Mouse (Mus musculus): ENCODE results near the gene Ptprm. TPM values are rescaled to one million over a fixed set of nuclear protein-coding genes. Genes with fewer than 3 reads are reported as not detected.

Ptprm gene
- polyA plus RNA-seq, 1 experiment from 2014 or later, result 16.5 TPM

- ATAC-seq (ENCODE audit: low FRiP score), result no peak
- H3K4me3 ChIP-seq, result no peak overlapping the region
- H3K4me1 ChIP-seq, result no peaks in the 10 kb centered on the region; the same call in 1 of the 2 replicates
- no peaks in the 10 kb centered on the region for H3K27me3 ChIP-seq
- no peaks in the 10 kb centered on the region for H3K36me3 ChIP-seq
- H3K4me2 ChIP-seq (replicated peaks), result no peak overlapping the region
- H3K9me3 ChIP-seq (replicated peaks), result no peaks in the 10 kb centered on the region
- H3K27ac ChIP-seq, result no peak overlapping the region
- 27% methylated on average over 1 of the region's 1 CpGs for WGBS
- no peak overlapping the region for H3K9ac ChIP-seq
Measured at GRCm38 (mm10) chr17:67140502-67140901, 213.8 kb downstream of the Ptprm start.

- Histone ChIP-seq H3K27ac (no peak overlapping the region), H3K9me3 (replicated peaks) (no peaks in the 10 kb centered on the region), H3K4me3 (no peak overlapping the region), H3K36me3 (no peaks in the 10 kb centered on the region), H3K4me2 (replicated peaks) (no peak overlapping the region), H3K27me3 (no peaks in the 10 kb centered on the region), H3K4me1 (no peaks in the 10 kb centered on the region; the same call in 1 of the 2 replicates), H3K9ac (no peak overlapping the region)
- no peak for ATAC-seq (ENCODE audit: low FRiP score)
- WGBS, result 76% methylated on average over 12 of the region's 12 CpGs
Measured at GRCm38 (mm10) chr17:67138981-67139380, 215.3 kb downstream of the Ptprm start.

GRCm38 (mm10) chr17:67136876-67137275 lies 217.4 kb downstream of the Ptprm start:
- no peaks in the 10 kb centered on the region for H3K9me3 ChIP-seq (replicated peaks)
- H3K4me2 ChIP-seq (replicated peaks), result no peak overlapping the region
- no peak overlapping the region for H3K9ac ChIP-seq
- H3K27ac ChIP-seq, result no peak overlapping the region
- H3K36me3 ChIP-seq, result no peaks in the 10 kb centered on the region
- H3K4me1 ChIP-seq, result peaks cover 8% of the 10 kb centered on the region
- H3K27me3 ChIP-seq, result no peaks in the 10 kb centered on the region
- 81% methylated on average over 7 of the region's 7 CpGs for WGBS
- no peak for ATAC-seq (ENCODE audit: low FRiP score)
- no peak overlapping the region for H3K4me3 ChIP-seq

- H3K9ac ChIP-seq, result no peak overlapping the region
- H3K4me2 ChIP-seq (replicated peaks), result no peak overlapping the region
- H3K36me3 ChIP-seq, result no peaks in the 10 kb centered on the region
- H3K4me1 ChIP-seq, result peaks cover 8% of the 10 kb centered on the region
- 81% methylated on average over 8 of the region's 8 CpGs for WGBS
- no peaks in the 10 kb centered on the region for H3K9me3 ChIP-seq (replicated peaks)
- H3K27me3 ChIP-seq, result no peaks in the 10 kb centered on the region
- no peak overlapping the region for H3K4me3 ChIP-seq
- H3K27ac ChIP-seq, result no peak overlapping the region
- no peak for ATAC-seq (ENCODE audit: low FRiP score)
Measured at GRCm38 (mm10) chr17:67136421-67136820, 217.8 kb downstream of the Ptprm start.

GRCm38 (mm10) chr17:67134235-67134634 lies 220.0 kb downstream of the Ptprm start:
- Histone ChIP-seq H3K9ac (no peak overlapping the region), H3K4me2 (replicated peaks) (no peak overlapping the region), H3K27ac (no peak overlapping the region), H3K4me3 (no peak overlapping the region), H3K4me1 (peaks cover 8% of the 10 kb centered on the region), H3K9me3 (replicated peaks) (no peaks in the 10 kb centered on the region), H3K27me3 (no peaks in the 10 kb centered on the region), H3K36me3 (no peaks in the 10 kb centered on the region)
- 83% methylated on average over 4 of the region's 4 CpGs for WGBS
- no peak for ATAC-seq (ENCODE audit: low FRiP score)

- peaks cover 8% of the 10 kb centered on the region for H3K4me1 ChIP-seq
- H3K9me3 ChIP-seq (replicated peaks), result no peaks in the 10 kb centered on the region
- H3K27me3 ChIP-seq, result no peaks in the 10 kb centered on the region
- no peaks in the 10 kb centered on the region for H3K36me3 ChIP-seq
- peak overlapping the region; percentile 66 for H3K27ac ChIP-seq
- no peak overlapping the region for H3K4me3 ChIP-seq
- no peak overlapping the region for H3K4me2 ChIP-seq (replicated peaks)
- ATAC-seq (ENCODE audit: low FRiP score), result peak; percentile 40; the same call in 1 of the 2 replicates
- 57% methylated on average over 13 of the region's 13 CpGs for WGBS
- H3K9ac ChIP-seq, result no peak overlapping the region
Measured at GRCm38 (mm10) chr17:67133440-67134103, 220.7 kb downstream of the Ptprm start.

- ATAC-seq (ENCODE audit: low FRiP score), result no peak
- Histone ChIP-seq H3K9me3 (replicated peaks) (no peaks in the 10 kb centered on the region), H3K36me3 (no peaks in the 10 kb centered on the region), H3K4me2 (replicated peaks) (no peak overlapping the region), H3K9ac (no peak overlapping the region), H3K27me3 (no peaks in the 10 kb centered on the region), H3K4me1 (peaks cover 8% of the 10 kb centered on the region), H3K27ac (0 out of 2 replicates have a peak overlapping the region, but pooled peaks have one; percentile 66), H3K4me3 (no peak overlapping the region)
- WGBS, result 96% methylated on average over 4 of the region's 4 CpGs
Measured at GRCm38 (mm10) chr17:67133026-67133425, 221.2 kb downstream of the Ptprm start.

GRCm38 (mm10) chr17:67127530-67127929 lies 226.7 kb downstream of the Ptprm start:
- 83% methylated on average over 7 of the region's 7 CpGs for WGBS
- Histone ChIP-seq H3K36me3 (no peaks in the 10 kb centered on the region), H3K4me3 (no peak overlapping the region), H3K4me2 (replicated peaks) (no peak overlapping the region), H3K9me3 (replicated peaks) (no peaks in the 10 kb centered on the region), H3K4me1 (no peaks in the 10 kb centered on the region; the same call in 1 of the 2 replicates), H3K9ac (no peak overlapping the region), H3K27ac (no peak overlapping the region), H3K27me3 (no peaks in the 10 kb centered on the region)
- ATAC-seq (ENCODE audit: low FRiP score), result no peak

GRCm38 (mm10) chr17:67125596-67125995 lies 228.7 kb downstream of the Ptprm start:
- Histone ChIP-seq H3K4me3 (no peak overlapping the region), H3K9ac (no peak overlapping the region), H3K27ac (no peak overlapping the region), H3K27me3 (no peaks in the 10 kb centered on the region), H3K9me3 (replicated peaks) (no peaks in the 10 kb centered on the region), H3K36me3 (no peaks in the 10 kb centered on the region), H3K4me2 (replicated peaks) (no peak overlapping the region), H3K4me1 (no peaks in the 10 kb centered on the region; the same call in 1 of the 2 replicates)
- 64% methylated on average over 4 of the region's 4 CpGs for WGBS
- ATAC-seq (ENCODE audit: low FRiP score), result no peak

GRCm38 (mm10) chr17:67124294-67124693 lies 230.0 kb downstream of the Ptprm start:
- no peak for ATAC-seq (ENCODE audit: low FRiP score)

GRCm38 (mm10) chr17:67123722-67124121 lies 230.5 kb downstream of the Ptprm start:
- ATAC-seq (ENCODE audit: low FRiP score), result no peak
- Histone ChIP-seq H3K4me1 (peaks cover 7% of the 10 kb centered on the region; the same call in 1 of the 2 replicates), H3K4me3 (no peak overlapping the region), H3K36me3 (no peaks in the 10 kb centered on the region), H3K27ac (no peak overlapping the region), H3K27me3 (no peaks in the 10 kb centered on the region), H3K9ac (no peak overlapping the region), H3K4me2 (replicated peaks) (no peak overlapping the region), H3K9me3 (replicated peaks) (no peaks in the 10 kb centered on the region)
- 86% methylated on average over 5 of the region's 5 CpGs for WGBS

More at GRCm38 (mm10) chr17:67124294-67124693, 230.0 kb downstream of the Ptprm start:
- no peaks in the 10 kb centered on the region for H3K27me3 ChIP-seq
- H3K36me3 ChIP-seq, result no peaks in the 10 kb centered on the region
- no peak overlapping the region for H3K27ac ChIP-seq
- H3K4me3 ChIP-seq, result no peak overlapping the region
- H3K4me1 ChIP-seq, result peaks cover 4% of the 10 kb centered on the region; the same call in 1 of the 2 replicates
- no peak overlapping the region for H3K4me2 ChIP-seq (replicated peaks)
- WGBS, result 73% methylated on average over 5 of the region's 5 CpGs
- H3K9ac ChIP-seq, result no peak overlapping the region
- no peaks in the 10 kb centered on the region for H3K9me3 ChIP-seq (replicated peaks)

GRCm38 (mm10) chr17:67120863-67121262 lies 233.4 kb downstream of the Ptprm start:
- Histone ChIP-seq H3K4me2 (replicated peaks) (no peak overlapping the region), H3K9me3 (replicated peaks) (no peaks in the 10 kb centered on the region), H3K4me1 (peaks cover 12% of the 10 kb centered on the region; the same call in 1 of the 2 replicates), H3K36me3 (no peaks in the 10 kb centered on the region), H3K27ac (no peak overlapping the region), H3K9ac (no peak overlapping the region), H3K4me3 (no peak overlapping the region), H3K27me3 (no peaks in the 10 kb centered on the region)
- WGBS, result 69% methylated on average over 5 of the region's 5 CpGs
- no peak for ATAC-seq (ENCODE audit: low FRiP score)

All from hindbrain, embryonic 12.5 days (tissue).